Mouse (Mus musculus): Measurements from ENCODE around the gene Rcvrn. TPM values are rescaled to one million over a fixed set of nuclear protein-coding genes. Genes with fewer than 3 reads are reported as not detected.

Gene Rcvrn
- total and polyA plus RNA-seq, 3 experiments: not detected

DNA sequence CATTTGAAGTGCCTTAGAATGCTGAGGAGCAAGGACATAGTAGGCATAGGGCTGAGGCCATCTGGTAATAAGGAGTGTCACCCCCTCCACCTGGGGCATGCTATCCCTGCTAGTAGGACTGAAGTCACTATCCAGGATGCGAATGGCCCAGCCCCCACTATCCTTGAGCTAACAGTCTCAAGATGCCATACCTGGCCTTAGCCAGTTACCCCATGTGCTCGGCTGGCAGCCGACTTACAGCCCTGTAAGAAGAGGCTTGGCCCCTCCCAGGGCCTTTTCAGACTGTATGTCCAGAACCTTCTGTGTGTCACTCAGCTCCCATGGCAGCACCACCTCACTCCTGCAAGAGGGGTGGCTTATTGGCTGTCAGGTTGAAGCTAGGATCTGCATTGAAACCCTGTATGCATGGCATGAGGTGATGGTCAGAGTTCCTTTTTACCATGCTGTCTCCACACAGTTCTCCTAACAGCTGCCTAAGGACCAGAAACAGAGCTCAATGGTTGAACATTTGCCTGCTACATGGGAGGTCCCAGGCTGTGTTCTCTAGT lies 26.6 kb upstream of the Rcvrn start:
- Histone ChIP-seq H3K9ac (ENCODE audit: control insufficient read depth, low read depth, low read length, poor library complexity, severe bottlenecking) (no peak overlapping the region), H3K79me2 (ENCODE audit: control insufficient read depth, insufficient read depth, low read length, poor library complexity) (no peaks in the 10 kb centered on the region), H3K9me3 (replicated peaks; ENCODE audit: insufficient read depth, low read length) (no peaks in the 10 kb centered on the region), H3K4me3 (ENCODE audit: control insufficient read depth in 1 of 2, insufficient read depth in 1 of 2, low read depth in 2 of 2, low read length in 2 of 2) (no peak overlapping the region), H3K4me1 (ENCODE audit: control insufficient read depth in 1 of 2, insufficient read depth in 2 of 2, low read length in 2 of 2) (no peaks in the 10 kb centered on the region), H3K27me3 (ENCODE audit: control insufficient read depth in 1 of 2, insufficient read depth in 2 of 2, low read length in 2 of 2) (no peaks in the 10 kb centered on the region), H3K27ac (ENCODE audit: control insufficient read depth, low read depth, low read length) (no peak overlapping the region), H3K36me3 (ENCODE audit: control insufficient read depth in 1 of 2, insufficient read depth in 2 of 2, low read length in 2 of 2) (no peaks in the 10 kb centered on the region)
- TF ChIP-seq MAFK (IDR thresholded peaks at IDR 0.05; ENCODE audit: borderline replicate concordance, low read depth, low read length) (no peak), CHD2 (IDR thresholded peaks at IDR 0.05; ENCODE audit: low read length) (no peak), MAX (IDR thresholded peaks at IDR 0.05; ENCODE audit: low read length) (no peak), GATA1 (IDR thresholded peaks at IDR 0.05; ENCODE audit: low read depth, low read length) (no peak), NELFE (IDR thresholded peaks at IDR 0.05; ENCODE audit: low read depth, low read length) (no peak), POLR2A (IDR thresholded peaks at IDR 0.05; ENCODE audit: control insufficient read depth in 1 of 2, insufficient read depth in 1 of 2, low read depth in 1 of 2, low read length in 2 of 2, poor library complexity in 1 of 2) (no peak), NRF1 (IDR thresholded peaks at IDR 0.05; ENCODE audit: insufficient read depth, low read depth, low read length, poor library complexity, severe bottlenecking) (no peak), ZC3H11A (IDR thresholded peaks at IDR 0.05; ENCODE audit: low read depth, low read length) (no peak)
- DNase-seq (ENCODE audit: low read depth, low spot score): no peak

DNA sequence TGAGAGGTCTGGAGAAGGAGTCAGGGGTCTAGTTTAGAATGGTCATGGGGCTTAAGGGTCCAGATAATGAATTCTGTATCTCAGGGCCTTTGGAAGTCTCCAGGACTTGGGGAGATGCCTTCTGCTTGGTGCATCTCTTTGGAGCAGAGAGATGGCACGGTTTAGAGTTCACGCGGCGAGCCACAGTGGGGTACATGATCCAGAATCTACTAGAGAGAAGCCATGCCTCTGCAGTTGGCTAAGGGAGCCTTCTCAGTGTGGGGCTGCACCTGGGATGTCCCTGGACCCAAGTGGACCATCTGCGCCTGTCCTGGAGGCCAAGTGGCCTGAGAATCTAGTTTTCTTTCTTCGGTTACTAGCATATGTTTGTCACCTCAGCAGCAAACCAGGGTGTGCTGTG lies 25.1 kb upstream of the Rcvrn start:
- no peak overlapping the region for H3K9ac ChIP-seq (ENCODE audit: control insufficient read depth, low read depth, low read length, poor library complexity, severe bottlenecking)
- H3K4me3 ChIP-seq (ENCODE audit: control insufficient read depth in 1 of 2, insufficient read depth in 1 of 2, low read depth in 2 of 2, low read length in 2 of 2): no peak overlapping the region
- DNase-seq (ENCODE audit: low read depth, low spot score): no peak
- no peaks in the 10 kb centered on the region for H3K36me3 ChIP-seq (ENCODE audit: control insufficient read depth in 1 of 2, insufficient read depth in 2 of 2, low read length in 2 of 2)
- H3K79me2 ChIP-seq (ENCODE audit: control insufficient read depth, insufficient read depth, low read length, poor library complexity): no peaks in the 10 kb centered on the region
- no peaks in the 10 kb centered on the region for H3K4me1 ChIP-seq (ENCODE audit: control insufficient read depth in 1 of 2, insufficient read depth in 2 of 2, low read length in 2 of 2)
- TF ChIP-seq ZKSCAN1 (IDR thresholded peaks at IDR 0.05; ENCODE audit: low read depth, low read length) (no peak), MYB (IDR thresholded peaks at IDR 0.05; ENCODE audit: low read depth, low read length) (no peak), CHD2 (IDR thresholded peaks at IDR 0.05; ENCODE audit: low read length) (no peak), MYC (IDR thresholded peaks at IDR 0.05; ENCODE audit: low read depth, low read length) (no peak), HCFC1 (IDR thresholded peaks at IDR 0.05; ENCODE audit: low read depth, low read length) (no peak), POLR2A (IDR thresholded peaks at IDR 0.05; ENCODE audit: control insufficient read depth in 1 of 2, insufficient read depth in 1 of 2, low read depth in 1 of 2, low read length in 2 of 2, poor library complexity in 1 of 2) (no peak), NRF1 (IDR thresholded peaks at IDR 0.05; ENCODE audit: insufficient read depth, low read depth, low read length, poor library complexity, severe bottlenecking) (no peak), MAX (IDR thresholded peaks at IDR 0.05; ENCODE audit: low read length) (no peak), E2F4 (IDR thresholded peaks at IDR 0.05; ENCODE audit: borderline replicate concordance, low read depth, low read length) (no peak), JUND (IDR thresholded peaks at IDR 0.05; ENCODE audit: low read depth, low read length) (no peak), MXI1 (IDR thresholded peaks at IDR 0.05; ENCODE audit: low read depth, low read length) (no peak), ETS1 (IDR thresholded peaks at IDR 0.05; ENCODE audit: low read depth, low read length) (no peak), POLR2AphosphoS5 (IDR thresholded peaks at IDR 0.05; ENCODE audit: borderline replicate concordance, low read depth, low read length) (no peak)
- no peak overlapping the region for H3K27ac ChIP-seq (ENCODE audit: control insufficient read depth, low read depth, low read length)
- no peaks in the 10 kb centered on the region for H3K27me3 ChIP-seq (ENCODE audit: control insufficient read depth in 1 of 2, insufficient read depth in 2 of 2, low read length in 2 of 2)
- H3K9me3 ChIP-seq (replicated peaks; ENCODE audit: insufficient read depth, low read length): no peaks in the 10 kb centered on the region
